Mouse (Mus musculus) ES-Bruce4 (cell line): ENCODE data around the gene Sptssb.

Experiments
- CTCF ChIP-seq: IDR thresholded peaks from one replicate; pipeline ENCODE4 v1.8.1; 2011; ENCODE audit warnings: low read depth, low read length
- EP300 ChIP-seq: IDR thresholded peaks from 2 replicates; pipeline ENCODE4 v1.6.1; 2011; ENCODE audit warnings: low read depth, low read length; ENCODE audit not compliant: insufficient read depth
- POLR2A ChIP-seq: IDR thresholded peaks from one replicate; pipeline ENCODE4 v1.8.1; 2011; ENCODE audit warnings: low read length; ENCODE audit not compliant: insufficient read depth

DNA sequence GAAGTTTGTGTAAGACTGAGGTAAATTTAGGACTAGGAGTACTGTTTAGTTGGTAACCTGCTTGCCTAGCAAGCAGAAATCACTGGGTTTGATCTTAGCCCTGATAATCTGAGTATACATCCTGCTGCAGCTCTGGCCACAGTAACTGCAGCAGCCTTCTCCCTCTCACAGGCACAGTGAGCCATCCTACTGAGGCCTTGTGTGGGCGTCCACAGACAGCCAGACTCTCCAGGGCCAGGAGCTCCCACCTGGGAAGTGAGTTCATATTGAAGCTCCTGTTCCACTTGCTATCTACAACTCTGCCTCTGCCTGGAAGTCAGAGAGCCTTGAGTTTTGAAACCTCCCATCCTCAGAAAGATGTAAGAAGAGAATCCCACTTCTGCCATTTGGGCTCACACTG lies 24.0 kb upstream of the Sptssb start:
- TF ChIP-seq CTCF, result no peak
- no peak for TF ChIP-seq EP300
- no peak for TF ChIP-seq POLR2A
